Mouse (Mus musculus) limb, embryonic 10.5 days (tissue): ENCODE data around the gene Etnk2. TPM values are rescaled to one million over a fixed set of nuclear protein-coding genes. Genes with fewer than 3 reads are reported as not detected.
A peak's percentile ranks its signal among the peaks of the same experiment; 100 is the strongest.

ENCODE experiments used
- DNase-seq: peaks from one replicate; pipeline ENCODE4 v3.0.0-alpha.2; 2017; ENCODE audit warnings: low spot score
- H3K27ac ChIP-seq: fragments of 300-500 bp; sonication (generic); 2 replicates; pipeline ENCODE4 v1.5.1; 2016; ENCODE audit warnings: mild to moderate bottlenecking
- H3K27me3 ChIP-seq: fragments of 300-500 bp; sonication (generic); 2 replicates; pipeline ENCODE4 v1.6.1; 2016; ENCODE audit warnings: low read depth, mild to moderate bottlenecking; ENCODE audit not compliant: poor library complexity, severe bottlenecking
- H3K36me3 ChIP-seq: fragments of 300-500 bp; sonication (generic); 2 replicates; pipeline ENCODE4 v1.6.1; 2016; ENCODE audit warnings: mild to moderate bottlenecking, moderate library complexity
- H3K4me1 ChIP-seq: fragments of 300-500 bp; sonication (generic); 2 replicates; pipeline ENCODE4 v1.6.1; 2016
- H3K4me3 ChIP-seq: fragments of 300-500 bp; sonication (generic); 2 replicates; pipeline ENCODE4 v1.5.1; 2016; ENCODE audit warnings: mild to moderate bottlenecking, moderate library complexity
- H3K9me3 ChIP-seq: fragments of 300-500 bp; sonication (generic); replicated peaks from 2 replicates; pipeline ENCODE4 v1.6.1; 2016; ENCODE audit warnings: mild to moderate bottlenecking
- WGBS: fragments of 180-500 bp; shearing (Covaris S2); methylation state at CpG from one replicate; pipeline ENCODE4 v1.1.7; 2016; 5-methylcytosine and 5-hydroxymethylcytosine counted together
- polyA plus RNA-seq: library from polyadenylated mRNA; unstranded; fragments of >200 nt; fragmentation: Nextera tagmentation; extraction: Ambion mirVana; gene quantifications from 2 replicates; pipeline ENCODE4 v1.2.1, GENCODE M21; 2016

Gene Etnk2
- polyA plus RNA-seq, 1 experiment from 2014 or later: 2.0 TPM

- Histone ChIP-seq H3K9me3 (no peaks in the 10 kb centered on the region), H3K4me3 (no peak overlapping the region), H3K4me1 (peaks cover 20% of the 10 kb centered on the region), H3K27me3 (peaks cover 69% of the 10 kb centered on the region), H3K27ac (no peak overlapping the region), H3K36me3 (no peaks in the 10 kb centered on the region)
- 63% methylated on average over 8 of the region's 8 CpGs for WGBS
- no peak for DNase-seq
These were observed 7.0 kb upstream of the Etnk2 start for GRCm38 (mm10) chr1:133356330-133356729.

DNA sequence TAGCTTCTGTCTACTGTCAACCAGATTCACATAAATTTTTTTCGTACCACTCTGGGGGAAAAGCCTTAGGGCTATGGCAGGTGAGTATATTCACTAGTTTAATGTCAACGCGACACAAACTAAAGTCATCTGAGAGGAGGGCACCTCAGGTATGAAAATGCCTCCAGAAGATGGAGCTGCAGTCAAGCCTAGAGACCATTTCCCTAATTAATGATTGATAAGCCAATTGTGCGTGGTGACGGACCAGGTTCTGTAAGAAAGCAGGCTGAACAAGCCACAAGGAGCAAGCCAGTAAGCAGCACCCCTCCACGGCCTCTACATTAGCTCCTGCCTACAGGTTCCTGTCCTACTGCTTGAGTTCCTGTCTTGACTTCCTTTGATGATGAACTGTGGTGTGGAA lies 2.4 kb upstream of the Etnk2 start:
- Histone ChIP-seq H3K4me3 (no peak overlapping the region), H3K4me1 (peaks cover 33% of the 10 kb centered on the region), H3K27me3 (peaks cover 80% of the 10 kb centered on the region), H3K27ac (no peak overlapping the region), H3K36me3 (no peaks in the 10 kb centered on the region), H3K9me3 (no peaks in the 10 kb centered on the region)
- no peak for DNase-seq
- 87% methylated on average over 6 of the region's 6 CpGs for WGBS

DNA sequence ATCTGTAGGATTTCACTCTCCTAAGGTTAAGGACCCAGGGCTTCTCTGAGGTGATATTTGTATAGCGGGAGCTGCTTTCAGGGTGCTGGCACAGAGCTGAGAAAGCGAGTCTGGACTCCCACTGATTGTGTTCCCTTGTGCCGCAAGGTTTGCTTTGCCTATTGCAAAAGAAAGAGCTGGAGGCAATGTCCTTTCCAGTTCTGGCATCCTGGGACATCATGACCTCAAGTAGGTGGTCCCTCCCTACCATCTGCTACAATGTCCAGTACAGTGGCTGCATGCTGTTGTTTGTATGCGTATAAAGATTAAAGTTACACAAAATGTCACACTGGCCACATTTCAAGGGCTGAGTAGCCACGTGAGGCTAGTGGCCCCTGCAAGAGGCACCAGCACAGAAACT lies 1.3 kb upstream of the Etnk2 start:
- H3K4me3 ChIP-seq: no peak overlapping the region
- H3K4me1 ChIP-seq: peaks cover 33% of the 10 kb centered on the region
- no peak for DNase-seq
- WGBS: 90% methylated on average over 5 of the region's 5 CpGs
- H3K36me3 ChIP-seq: no peaks in the 10 kb centered on the region
- H3K9me3 ChIP-seq: no peaks in the 10 kb centered on the region
- peaks cover 78% of the 10 kb centered on the region for H3K27me3 ChIP-seq
- H3K27ac ChIP-seq: no peak overlapping the region

- Histone ChIP-seq H3K27ac (peak overlapping the region; percentile 67), H3K27me3 (peaks cover 65% of the 10 kb centered on the region), H3K4me1 (peaks cover 52% of the 10 kb centered on the region), H3K4me3 (peak overlapping the region; percentile 71), H3K9me3 (no peaks in the 10 kb centered on the region), H3K36me3 (no peaks in the 10 kb centered on the region)
- DNase-seq: no peak
- 1% methylated on average over 27 of the region's 27 CpGs for WGBS
These were observed 754 bp downstream of the Etnk2 start for GRCm38 (mm10) chr1:133364022-133364630.

DNA sequence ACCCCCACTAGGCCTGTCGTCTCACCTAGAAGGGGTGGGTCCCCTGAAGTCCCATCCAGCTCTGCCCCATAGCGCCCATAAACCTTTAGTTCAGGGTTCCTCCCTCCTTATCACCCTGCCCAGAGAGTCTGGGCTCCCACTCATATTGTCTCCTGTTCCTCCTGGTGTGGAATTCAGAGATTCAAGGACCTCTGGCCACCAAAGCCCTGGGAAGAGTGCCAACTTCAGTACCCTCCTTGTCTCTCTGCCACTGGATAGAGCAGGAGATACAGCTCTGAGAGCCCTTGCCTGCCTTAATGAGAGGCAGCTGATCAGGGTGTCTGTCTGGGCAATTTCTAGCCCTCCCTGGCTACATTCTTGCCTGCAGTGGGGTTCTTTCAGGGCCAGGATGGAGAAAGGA lies 1.5 kb downstream of the Etnk2 start:
- H3K36me3 ChIP-seq: no peaks in the 10 kb centered on the region
- peaks cover 59% of the 10 kb centered on the region for H3K27me3 ChIP-seq
- no peak for DNase-seq
- peaks cover 52% of the 10 kb centered on the region for H3K4me1 ChIP-seq
- WGBS: 43% methylated on average over 2 of the region's 2 CpGs
- no peaks in the 10 kb centered on the region for H3K9me3 ChIP-seq
- H3K27ac ChIP-seq: no peak overlapping the region
- H3K4me3 ChIP-seq: no peak overlapping the region

DNA sequence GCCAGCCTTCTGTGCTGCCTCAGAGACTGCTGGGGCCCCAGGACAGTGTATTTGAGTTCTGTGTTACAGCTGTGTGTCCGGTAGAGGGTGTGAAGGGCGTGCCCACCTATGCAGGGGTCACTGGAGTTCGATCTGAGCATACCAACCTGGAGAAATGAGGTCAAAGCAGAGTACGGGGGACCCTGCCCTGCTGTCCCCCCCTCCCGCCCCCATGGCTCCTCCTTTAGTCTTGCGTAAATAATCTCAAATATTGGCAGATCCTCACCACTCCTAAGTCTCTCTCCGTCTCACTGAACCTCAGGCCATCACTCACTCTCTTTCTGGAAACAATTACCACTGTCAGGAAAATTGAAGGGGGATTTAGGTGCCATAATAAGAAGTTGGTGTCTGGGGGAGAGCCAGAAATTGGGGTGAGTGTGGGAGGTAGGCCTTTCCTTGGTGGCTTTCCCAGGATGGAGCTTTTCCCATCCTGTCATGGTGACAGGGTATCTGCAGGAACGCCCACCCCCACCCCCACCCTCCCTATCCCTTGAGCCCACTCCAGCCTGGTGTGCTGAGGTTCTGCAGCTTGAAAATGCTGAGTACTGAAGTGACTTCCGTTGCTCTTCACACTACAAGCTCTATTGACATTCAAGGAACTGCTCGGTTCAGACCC lies 3.7 kb downstream of the Etnk2 start:
- WGBS: 29% methylated on average over 10 of the region's 10 CpGs
- Histone ChIP-seq H3K36me3 (no peaks in the 10 kb centered on the region), H3K9me3 (no peaks in the 10 kb centered on the region), H3K4me3 (no peak overlapping the region), H3K27ac (peak overlapping the region; percentile 77), H3K27me3 (peaks cover 56% of the 10 kb centered on the region), H3K4me1 (peaks cover 53% of the 10 kb centered on the region)
- no peak for DNase-seq

- H3K4me3 ChIP-seq: peak overlapping the region; percentile 26
- H3K36me3 ChIP-seq: no peaks in the 10 kb centered on the region
- peaks cover 61% of the 10 kb centered on the region for H3K4me1 ChIP-seq
- peaks cover 49% of the 10 kb centered on the region for H3K27me3 ChIP-seq
- DNase-seq: no peak
- no peaks in the 10 kb centered on the region for H3K9me3 ChIP-seq
- peak overlapping the region; percentile 77 for H3K27ac ChIP-seq
- WGBS: 9% methylated on average over 11 of the region's 11 CpGs
These were observed 4.5 kb downstream of the Etnk2 start for GRCm38 (mm10) chr1:133367606-133368488.

GRCm38 (mm10) chr1:133368644-133369043 lies 5.3 kb downstream of the Etnk2 start:
- H3K27me3 ChIP-seq: peaks cover 41% of the 10 kb centered on the region
- 53% methylated on average over 10 of the region's 10 CpGs for WGBS
- no peak overlapping the region for H3K4me3 ChIP-seq
- DNase-seq: no peak
- H3K9me3 ChIP-seq: no peaks in the 10 kb centered on the region
- H3K36me3 ChIP-seq: no peaks in the 10 kb centered on the region
- H3K27ac ChIP-seq: 0 out of 2 replicates have a peak overlapping the region, but pooled peaks have one; percentile 77
- H3K4me1 ChIP-seq: peaks cover 57% of the 10 kb centered on the region

DNA sequence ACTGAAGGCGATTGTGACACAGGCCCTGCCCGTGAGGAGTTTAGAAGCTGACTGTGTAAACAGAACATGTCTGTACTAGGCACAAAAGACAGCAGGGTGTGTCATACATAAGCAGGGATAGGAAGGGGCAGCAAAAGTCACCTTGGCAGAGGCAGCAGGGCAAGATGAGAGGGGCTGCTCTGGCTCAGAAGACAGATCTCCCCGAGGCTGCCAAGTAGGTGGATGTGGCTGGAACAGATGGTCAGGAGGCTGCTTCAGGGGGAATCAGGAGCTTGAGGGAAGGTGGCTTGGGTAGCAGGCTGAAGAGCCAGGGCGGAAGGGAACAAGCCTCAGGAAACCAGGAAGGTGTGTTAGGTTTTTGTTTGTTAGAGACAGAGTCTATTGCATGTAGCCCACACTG lies 7.0 kb downstream of the Etnk2 start:
- no peaks in the 10 kb centered on the region for H3K9me3 ChIP-seq
- H3K27ac ChIP-seq: no peak overlapping the region
- WGBS: 66% methylated on average over 4 of the region's 4 CpGs
- H3K36me3 ChIP-seq: no peaks in the 10 kb centered on the region
- no peak for DNase-seq
- H3K4me1 ChIP-seq: peaks cover 40% of the 10 kb centered on the region
- peaks cover 24% of the 10 kb centered on the region for H3K27me3 ChIP-seq
- no peak overlapping the region for H3K4me3 ChIP-seq

- no peak for DNase-seq
- Histone ChIP-seq H3K36me3 (no peaks in the 10 kb centered on the region), H3K27ac (no peak overlapping the region), H3K4me1 (peaks cover 41% of the 10 kb centered on the region), H3K4me3 (no peak overlapping the region), H3K9me3 (no peaks in the 10 kb centered on the region), H3K27me3 (peaks cover 13% of the 10 kb centered on the region)
- 87% methylated on average over 6 of the region's 6 CpGs for WGBS
These were observed 8.1 kb downstream of the Etnk2 start for GRCm38 (mm10) chr1:133371431-133371830.

DNA sequence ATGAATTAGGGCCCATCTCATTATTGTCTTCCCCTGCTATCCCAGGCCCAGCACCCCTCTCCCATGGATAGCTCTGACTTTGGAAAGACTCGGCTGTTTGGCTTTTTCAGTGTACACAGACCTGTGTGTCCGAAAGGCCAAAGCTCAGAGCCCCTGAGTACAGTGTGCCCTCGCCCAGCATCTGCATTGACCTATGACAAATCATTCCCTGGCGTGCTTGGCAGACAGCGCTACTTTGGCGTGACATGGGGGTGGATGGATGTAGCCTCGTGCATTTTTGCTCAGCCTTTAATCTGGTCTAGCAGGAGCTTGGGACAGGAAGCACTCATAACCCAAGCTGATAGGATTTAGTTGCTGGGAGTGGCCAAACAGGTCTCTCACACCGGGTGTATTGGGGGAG lies 8.7 kb downstream of the Etnk2 start:
- peaks cover 35% of the 10 kb centered on the region for H3K4me1 ChIP-seq
- WGBS: 69% methylated on average over 8 of the region's 8 CpGs
- 0 out of 2 replicates have a peak, but pooled peaks cover 8% of the 10 kb centered on the region for H3K27me3 ChIP-seq
- no peaks in the 10 kb centered on the region for H3K36me3 ChIP-seq
- DNase-seq: no peak
- no peak overlapping the region for H3K27ac ChIP-seq
- H3K9me3 ChIP-seq: no peaks in the 10 kb centered on the region
- no peak overlapping the region for H3K4me3 ChIP-seq

DNA sequence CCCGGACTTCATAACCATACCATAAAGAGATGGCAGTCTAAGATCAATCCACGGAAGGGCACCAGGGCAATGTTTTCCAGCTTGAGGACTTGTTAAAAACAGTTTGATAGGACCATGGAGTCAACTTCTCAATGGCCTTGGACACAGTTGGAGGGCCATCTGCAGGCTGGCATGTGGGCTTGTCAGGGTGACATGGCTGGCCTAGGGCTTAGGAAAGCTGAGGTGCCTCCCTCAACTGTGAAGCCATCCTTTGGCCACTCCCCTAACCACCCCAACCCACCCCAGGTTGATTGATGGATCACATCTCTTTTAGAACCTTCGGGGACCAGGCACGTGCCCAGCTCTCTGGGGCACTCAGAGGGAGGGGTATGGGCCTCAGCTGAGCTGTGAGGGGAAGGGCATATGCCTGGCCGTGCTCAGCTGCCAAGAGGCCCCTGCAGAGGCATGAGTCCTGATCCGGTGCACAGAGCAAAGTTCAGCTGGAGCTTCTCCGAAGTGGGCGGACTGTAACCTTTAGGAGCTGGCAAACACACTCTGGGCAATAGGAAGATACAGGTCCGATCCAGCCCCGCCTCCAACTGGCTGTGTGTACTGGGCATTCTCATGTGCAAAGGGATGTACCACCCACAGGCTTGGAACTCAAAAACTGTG lies 12.4 kb downstream of the Etnk2 start:
- Histone ChIP-seq H3K27ac (no peak overlapping the region), H3K36me3 (no peaks in the 10 kb centered on the region), H3K27me3 (no peaks in the 10 kb centered on the region), H3K9me3 (no peaks in the 10 kb centered on the region), H3K4me1 (peaks cover 27% of the 10 kb centered on the region), H3K4me3 (no peak overlapping the region)
- DNase-seq: no peak
- 67% methylated on average over 10 of the region's 10 CpGs for WGBS
